Mouse (Mus musculus): ENCODE measurements around the gene Pxmp4.

DNA sequence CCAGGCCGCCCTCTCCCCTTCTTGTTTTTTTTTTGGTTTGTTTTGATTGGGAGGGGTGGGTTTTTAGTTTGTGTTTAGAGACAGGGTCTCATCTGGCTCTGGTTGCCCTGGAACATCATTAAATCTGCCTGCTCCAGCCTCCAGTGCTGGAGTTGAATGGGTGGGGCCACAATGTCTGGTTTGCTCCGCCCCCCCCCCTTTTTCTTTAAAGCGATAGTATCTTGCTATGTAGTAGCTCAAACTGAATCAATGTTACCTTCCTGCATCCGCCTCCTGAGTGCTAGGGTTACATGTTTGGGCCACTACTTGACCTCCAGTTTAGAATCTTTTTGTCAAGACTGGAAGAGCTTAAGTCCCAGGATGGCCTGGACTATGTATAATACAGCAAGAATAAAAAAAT, 32.2 kb downstream of the Pxmp4 start:
- TF ChIP-seq CTCF (IDR thresholded peaks at IDR 0.05; ENCODE audit: borderline replicate concordance, insufficient read depth, low read length) (no peak), POLR2A (IDR thresholded peaks at IDR 0.05; ENCODE audit: low read depth, low read length) (no peak)

Data from embryonic fibroblast, embryonic 13.5 days (primary cell).